Mouse (Mus musculus) limb, embryonic 11.5 days (tissue): ENCODE data around the gene Patz1. TPM values are rescaled to one million over a fixed set of nuclear protein-coding genes. Genes with fewer than 3 reads are reported as not detected.

Source experiments
- ATAC-seq: fragments of 200-750 bp; cut with Nextera tagmentation; 2 replicates; pipeline ENCODE4 v1.8.0; 2017; ENCODE audit warnings: low read depth; ENCODE audit not compliant: insufficient number of reproducible peaks, low FRiP score, low TSS enrichment
- DNase-seq: peaks from one replicate; pipeline ENCODE4 v3.0.0-alpha.2; 2015; ENCODE audit warnings: low spot score
- H3K27ac ChIP-seq: fragments of 300-500 bp; sonication (generic); replicated peaks from 2 replicates; pipeline ENCODE4 v1.5.1; 2014; ENCODE audit warnings: low read depth, mild to moderate bottlenecking, low read length
- H3K27me3 ChIP-seq: fragments of 300-500 bp; sonication (generic); 2 replicates; pipeline ENCODE4 v1.6.1; 2014; ENCODE audit warnings: mild to moderate bottlenecking, low read length, mixed read lengths; ENCODE audit not compliant: control insufficient read depth, insufficient read depth
- H3K36me3 ChIP-seq: fragments of 300-500 bp; sonication (generic); 2 replicates; pipeline ENCODE4 v1.6.1; 2014; ENCODE audit warnings: mild to moderate bottlenecking, low read length, moderate library complexity, mixed read lengths; ENCODE audit not compliant: control insufficient read depth, insufficient read depth
- H3K4me1 ChIP-seq: fragments of 300-500 bp; sonication (generic); 2 replicates; pipeline ENCODE4 v1.6.1; 2014; ENCODE audit warnings: low read length, mixed read lengths; ENCODE audit not compliant: control insufficient read depth, insufficient read depth
- H3K4me2 ChIP-seq: fragments of 300-500 bp; sonication (generic); 2 replicates; pipeline ENCODE4 v1.6.1; 2014; ENCODE audit warnings: low read depth, mild to moderate bottlenecking, moderate library complexity; ENCODE audit not compliant: severe bottlenecking
- H3K4me3 ChIP-seq: fragments of 300-500 bp; sonication (generic); 2 replicates; pipeline ENCODE4 v1.5.1; 2014; ENCODE audit warnings: low read depth, low read length
- H3K9ac ChIP-seq: fragments of 300-500 bp; sonication (generic); 2 replicates; pipeline ENCODE4 v1.6.1; 2014; ENCODE audit warnings: mild to moderate bottlenecking, low read length
- H3K9me3 ChIP-seq: fragments of 300-500 bp; sonication (generic); 2 replicates; pipeline ENCODE4 v1.6.1; 2016; ENCODE audit warnings: low read length; ENCODE audit not compliant: control insufficient read depth
- WGBS: fragments of 180-500 bp; shearing (Covaris S2); extraction: QIAGEN DNeasy Blood & Tissue Kit; methylation state at CpG from one replicate; pipeline ENCODE4 v1.1.7; 2014; 5-methylcytosine and 5-hydroxymethylcytosine counted together
- polyA plus RNA-seq: library from polyadenylated mRNA; unstranded; fragments of >200 nt; fragmentation: Nextera tagmentation; extraction: Ambion mirVana; gene quantifications from 2 replicates; pipeline ENCODE4 v1.2.1, GENCODE M21; 2014

Gene Patz1
- polyA plus RNA-seq, 1 experiment from 2014 or later, result 64.6 TPM

GRCm38 (mm10) chr11:3329891-3330451 lies 41.3 kb downstream of the Patz1 start, which contains the start of gene Pik3ip1:
Pik3ip1 (plus strand) TSS chr11:3330401.
- H3K4me3 ChIP-seq, result peak within 1 kb of the TSS; percentile 41
- peak within 1 kb of the TSS; percentile 92 for H3K4me2 ChIP-seq
- no peak for DNase-seq
- no peak within 1 kb of the TSS; the same call in 1 of the 2 replicates for H3K27ac ChIP-seq
- H3K9ac ChIP-seq, result peak within 1 kb of the TSS; percentile 61
- no peaks in the 10 kb centered on the region for H3K27me3 ChIP-seq
- ATAC-seq, result no peak
- H3K9me3 ChIP-seq, result no peaks in the 10 kb centered on the region
- peaks cover 3% of the 10 kb centered on the region; the same call in 1 of the 2 replicates for H3K4me1 ChIP-seq
- no peaks in the 10 kb centered on the region for H3K36me3 ChIP-seq

- ATAC-seq, result no peak
- Histone ChIP-seq H3K4me3 (peak overlapping the region; percentile 41), H3K9ac (peak overlapping the region; percentile 61), H3K36me3 (no peaks in the 10 kb centered on the region), H3K27me3 (no peaks in the 10 kb centered on the region), H3K4me1 (peaks cover 3% of the 10 kb centered on the region; the same call in 1 of the 2 replicates), H3K27ac (no peak overlapping the region; the same call in 1 of the 2 replicates), H3K9me3 (no peaks in the 10 kb centered on the region), H3K4me2 (peak overlapping the region; percentile 92)
- 3% methylated on average over 9 of the region's 9 CpGs for WGBS
- DNase-seq, result peak; percentile 79
These were observed 41.9 kb downstream of the Patz1 start for GRCm38 (mm10) chr11:3330566-3330965.

- Histone ChIP-seq H3K9ac (peak overlapping the region; percentile 61), H3K4me1 (peaks cover 3% of the 10 kb centered on the region; the same call in 1 of the 2 replicates), H3K9me3 (no peaks in the 10 kb centered on the region), H3K4me2 (peak overlapping the region; percentile 92), H3K4me3 (peak overlapping the region; percentile 41), H3K27ac (no peak overlapping the region; the same call in 1 of the 2 replicates), H3K27me3 (no peaks in the 10 kb centered on the region), H3K36me3 (no peaks in the 10 kb centered on the region)
- ATAC-seq (no peak), DNase-seq (peak; percentile 36)
- WGBS, result 8% methylated on average over 14 of the region's 14 CpGs
These were observed 42.5 kb downstream of the Patz1 start for GRCm38 (mm10) chr11:3330991-3331750.

GRCm38 (mm10) chr11:3331756-3332642 lies 43.3 kb downstream of the Patz1 start:
- no peaks in the 10 kb centered on the region for H3K9me3 ChIP-seq
- WGBS, result under 1% methylated on average over 66 of the region's 75 CpGs
- H3K27me3 ChIP-seq, result no peaks in the 10 kb centered on the region
- peak; percentile 92 for ATAC-seq
- peak overlapping the region; percentile 48 for H3K9ac ChIP-seq
- peak overlapping the region; percentile 92 for H3K4me2 ChIP-seq
- no peak overlapping the region for H3K27ac ChIP-seq
- peaks cover 3% of the 10 kb centered on the region; the same call in 1 of the 2 replicates for H3K4me1 ChIP-seq
- no peaks in the 10 kb centered on the region for H3K36me3 ChIP-seq
- H3K4me3 ChIP-seq, result peak overlapping the region; percentile 41
- peak; percentile 93 for DNase-seq

- Histone ChIP-seq H3K36me3 (no peaks in the 10 kb centered on the region), H3K9ac (no peak overlapping the region), H3K4me1 (peaks cover 8% of the 10 kb centered on the region; the same call in 1 of the 2 replicates), H3K27ac (no peak overlapping the region), H3K4me3 (no peak overlapping the region), H3K4me2 (no peak overlapping the region), H3K27me3 (no peaks in the 10 kb centered on the region), H3K9me3 (no peaks in the 10 kb centered on the region)
- ATAC-seq (no peak), DNase-seq (no peak)
- WGBS, result 83% methylated on average over 11 of the region's 11 CpGs
These were observed 44.5 kb downstream of the Patz1 start for GRCm38 (mm10) chr11:3333111-3333695.

GRCm38 (mm10) chr11:3334141-3334710 lies 45.6 kb downstream of the Patz1 start:
- 90% methylated on average over 11 of the region's 11 CpGs for WGBS
- no peaks in the 10 kb centered on the region for H3K9me3 ChIP-seq
- H3K4me3 ChIP-seq, result no peak overlapping the region
- DNase-seq (no peak), ATAC-seq (no peak)
- no peaks in the 10 kb centered on the region for H3K27me3 ChIP-seq
- no peak overlapping the region for H3K9ac ChIP-seq
- no peaks in the 10 kb centered on the region for H3K36me3 ChIP-seq
- H3K4me1 ChIP-seq, result peaks cover 8% of the 10 kb centered on the region; the same call in 1 of the 2 replicates
- no peak overlapping the region for H3K27ac ChIP-seq
- no peak overlapping the region for H3K4me2 ChIP-seq

GRCm38 (mm10) chr11:3334711-3335316 lies 46.1 kb downstream of the Patz1 start:
- WGBS, result 23% methylated on average over 9 of the region's 9 CpGs
- peak; percentile 55 for DNase-seq
- Histone ChIP-seq H3K27ac (no peak overlapping the region), H3K4me3 (no peak overlapping the region), H3K27me3 (no peaks in the 10 kb centered on the region), H3K9ac (no peak overlapping the region), H3K9me3 (no peaks in the 10 kb centered on the region), H3K4me2 (no peak overlapping the region), H3K36me3 (no peaks in the 10 kb centered on the region), H3K4me1 (peaks cover 8% of the 10 kb centered on the region; the same call in 1 of the 2 replicates)
- no peak for ATAC-seq
